Mouse (Mus musculus) T-cell, adult 66 days (primary cell): Measurements from ENCODE around the gene Mcf2l. TPM values are rescaled to one million over a fixed set of nuclear protein-coding genes. Genes with fewer than 3 reads are reported as not detected.

Experiments used
- total RNA-seq, 2 experiments: library from RNA; stranded (reverse); gene quantifications; 3 replicates in 1 of 2; 4 replicates in 1 of 2; pipeline ENCODE4 v1.2.4; 2023

The Mcf2l gene
- 1 to 10 TPM in 1 of 2 experiments, under 1 TPM in 1; 0.67 to 2.3 TPM for total RNA-seq

GRCm38 (mm10) chr8:12873357-12874046 is at the start of gene Mcf2l:
Gene Mcf2l, plus strand, starts transcription at chr8:12873806.

GRCm38 (mm10) chr8:13025487-13026224 is 152.1 kb downstream of the Mcf2l start, which contains the start of gene F7:
Gene F7, plus strand, starts transcription at chr8:13026034.

GRCm38 (mm10) chr8:13037015-13037414 is 163.4 kb downstream of the Mcf2l start, which contains the start of gene F10:
Gene F10, plus strand, starts transcription at chr8:13037308.

GRCm38 (mm10) chr8:13060441-13061150 is 187.0 kb downstream of the Mcf2l start, which contains the start of gene Proz:
Gene Proz, plus strand, starts transcription at chr8:13060914.

Other genes with a start within 250 kb of the Mcf2l start
- 10 to 100 TPM; 57.6 to 60.1 TPM for gene Tubgcp3, start 201.6 kb upstream of the Mcf2l start, total RNA-seq
- gene Atp11a, start 116.8 kb upstream of the Mcf2l start, total RNA-seq = 10 to 100 TPM; 60.3 to 63.1 TPM
- not detected for gene F7, start 152.2 kb downstream of the Mcf2l start, total RNA-seq
- gene F10, start 163.5 kb downstream of the Mcf2l start, total RNA-seq = not detected
- not detected for gene Proz, start 187.1 kb downstream of the Mcf2l start, total RNA-seq
- gene Pcid2, start 231.7 kb downstream of the Mcf2l start, total RNA-seq = 10 to 100 TPM; 35.5 to 37.2 TPM
- 10 to 100 TPM; 44.9 to 48.0 TPM for gene Cul4a, start 231.8 kb downstream of the Mcf2l start, total RNA-seq